Mouse (Mus musculus): Measurements from ENCODE around the gene Alad.

DNA sequence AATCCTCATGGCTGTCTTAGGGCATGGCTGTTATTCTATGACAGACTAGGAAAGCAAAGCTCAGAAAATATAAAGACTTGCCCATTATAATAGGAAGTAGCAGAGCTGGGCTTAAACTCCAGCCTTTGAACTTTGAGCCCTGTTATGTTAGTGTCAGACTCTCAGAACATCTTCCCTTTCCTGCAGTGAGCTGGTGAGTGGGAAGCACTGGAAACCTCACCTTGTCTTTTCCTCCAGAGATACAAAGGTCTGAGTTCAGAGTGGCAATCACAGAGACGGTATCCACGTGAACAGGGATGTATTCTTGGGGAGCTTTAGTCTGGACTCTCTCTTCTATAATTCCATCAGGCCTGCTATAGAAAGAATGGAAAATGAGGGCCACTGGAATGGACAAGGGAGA lies 56.6 kb downstream of the Alad start:
- TF ChIP-seq CTCF (IDR thresholded peaks at IDR 0.05; ENCODE audit: low read depth): no peak
- no peak for TF ChIP-seq EP300 (optimal IDR thresholded peaks at IDR 0.05)

All from stomach, postnatal 0 days (tissue).